Mouse (Mus musculus) heart, adult 8-10 months (tissue): ENCODE results near the gene Cd300c2. TPM values are rescaled to one million over a fixed set of nuclear protein-coding genes. Genes with fewer than 3 reads are reported as not detected.
"Not testable (repeated sequence)": the region's sequence is repeated elsewhere in the genome, so short reads cannot be mapped to it uniquely, and the experiment has no call there.

Experiments used
- DNase-seq: peaks from one replicate; pipeline ENCODE4 v3.0.0; 2022; ENCODE audit warnings: low spot score
- total RNA-seq, 4 experiments: library from RNA; stranded (reverse); gene quantifications; 2 replicates each; pipeline ENCODE4 v1.2.4; 2022

Cd300c2 gene
- 1 to 10 TPM; 1.1 to 1.6 (median 1.3) TPM for total RNA-seq

GRCm38 (mm10) chr11:115001474-115002040 lies at the start of gene Cd300c2:
TSS of gene Cd300c2 (minus strand) at chr11:115001880.
- no peak for DNase-seq

- no peak for DNase-seq
These were observed 47.7 kb upstream of the Cd300c2 start for GRCm38 (mm10) chr11:115049282-115049895.

DNA sequence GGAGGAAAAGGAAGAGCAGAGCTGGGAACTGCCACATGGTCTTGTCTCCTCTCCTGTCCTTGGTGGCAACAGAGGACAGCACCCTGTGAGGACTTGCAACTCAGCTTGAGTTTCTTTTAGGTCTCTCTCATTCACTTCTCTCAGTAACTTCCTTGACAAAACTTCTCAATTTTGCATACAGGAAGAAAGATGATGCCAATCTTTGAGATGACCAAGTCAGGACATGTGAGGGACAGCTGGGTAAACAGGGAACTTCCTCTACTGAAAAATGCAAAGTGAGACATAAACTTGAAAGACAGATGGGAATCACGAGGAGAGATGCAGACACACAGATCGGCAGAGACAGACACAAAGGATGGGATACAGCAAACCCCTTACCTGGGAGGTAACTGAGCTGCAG lies 46.6 kb upstream of the Cd300c2 start, which contains the start of gene Cd300ld3:
Gene Cd300ld3 (minus strand): TSS at position 151 of the 400 bp plus-strand sequence.
- no peak for DNase-seq

GRCm38 (mm10) chr11:115037669-115038068 lies 36.0 kb upstream of the Cd300c2 start, which contains the start of gene Cd300ld5:
TSS of gene Cd300ld5 (minus strand) at chr11:115037769.
- DNase-seq = not testable (repeated sequence)

DNA sequence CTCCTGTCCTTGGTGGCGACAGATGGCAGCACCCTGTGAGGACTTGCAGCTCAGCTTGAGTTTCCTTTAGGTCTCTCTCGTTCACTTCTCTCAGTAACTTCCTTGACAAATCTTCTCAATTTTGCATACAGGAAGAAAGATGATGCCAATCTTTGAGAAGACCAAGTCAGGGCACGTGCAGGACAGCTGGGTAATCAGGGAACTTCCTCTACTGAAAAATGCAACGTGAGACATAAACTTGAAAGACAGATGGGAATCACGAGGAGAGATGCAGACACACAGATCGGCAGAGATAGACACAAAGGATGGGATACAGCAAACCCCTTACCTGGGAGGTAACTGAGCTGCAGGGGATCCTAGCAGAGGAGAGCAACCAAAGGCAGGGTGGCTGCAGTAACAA lies 25.2 kb upstream of the Cd300c2 start, which contains the start of gene Cd300ld4:
Gene Cd300ld4 (minus strand): TSS at position 101 of the 400 bp plus-strand sequence.
- not testable (repeated sequence) for DNase-seq

DNA sequence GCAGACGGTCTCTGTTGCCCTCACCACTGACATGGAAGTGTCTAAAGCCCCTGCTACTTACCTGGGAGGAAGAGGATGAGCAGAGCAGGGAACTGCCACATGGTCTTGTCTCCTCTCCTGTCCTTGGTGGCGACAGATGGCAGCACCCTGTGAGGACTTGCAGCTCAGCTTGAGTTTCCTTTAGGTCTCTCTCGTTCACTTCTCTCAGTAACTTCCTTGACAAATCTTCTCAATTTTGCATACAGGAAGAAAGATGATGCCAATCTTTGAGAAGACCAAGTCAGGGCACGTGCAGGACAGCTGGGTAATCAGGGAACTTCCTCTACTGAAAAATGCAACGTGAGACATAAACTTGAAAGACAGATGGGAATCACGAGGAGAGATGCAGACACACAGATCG lies 14.4 kb upstream of the Cd300c2 start, which contains the start of gene Cd300ld2:
Gene Cd300ld2 (minus strand): TSS at position 101 of the 400 bp plus-strand sequence.
- DNase-seq = not testable (repeated sequence)

DNA sequence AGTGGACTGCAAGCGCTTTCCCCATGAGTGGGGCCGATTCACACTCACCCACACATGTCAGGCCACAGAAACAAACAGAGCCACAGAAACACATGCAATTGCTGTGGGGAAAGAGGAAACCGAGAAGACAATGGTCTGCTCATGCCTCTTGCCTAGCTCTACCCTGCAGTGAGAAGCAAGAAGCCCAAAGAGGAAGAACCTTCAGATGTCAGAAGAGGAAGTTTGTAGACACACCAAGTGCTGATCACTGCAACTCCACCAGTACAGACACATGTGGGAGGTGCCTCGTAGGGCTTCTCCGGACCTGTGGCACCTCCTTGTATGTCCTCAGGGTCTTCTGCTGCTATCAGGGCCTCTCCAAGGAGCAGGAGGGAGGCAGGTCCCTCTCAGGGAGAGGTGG lies 2.4 kb upstream of the Cd300c2 start:
- DNase-seq = peak; percentile 23

- no peak for DNase-seq
These were observed 11.9 kb downstream of the Cd300c2 start, which contains the start of gene Cd300ld for GRCm38 (mm10) chr11:114989793-114990192. TSS of gene Cd300ld (minus strand) at chr11:114989922.

- DNase-seq = no peak
These were observed 19.8 kb downstream of the Cd300c2 start for GRCm38 (mm10) chr11:114981866-114982265.

GRCm38 (mm10) chr11:114972726-114973125 lies 29.0 kb downstream of the Cd300c2 start:
- DNase-seq = no peak

- peak; percentile 21 for DNase-seq
These were observed 32.9 kb downstream of the Cd300c2 start, which contains the start of gene Cd300c for GRCm38 (mm10) chr11:114968752-114969207. TSS of gene Cd300c (minus strand) at chr11:114969157.

DNA sequence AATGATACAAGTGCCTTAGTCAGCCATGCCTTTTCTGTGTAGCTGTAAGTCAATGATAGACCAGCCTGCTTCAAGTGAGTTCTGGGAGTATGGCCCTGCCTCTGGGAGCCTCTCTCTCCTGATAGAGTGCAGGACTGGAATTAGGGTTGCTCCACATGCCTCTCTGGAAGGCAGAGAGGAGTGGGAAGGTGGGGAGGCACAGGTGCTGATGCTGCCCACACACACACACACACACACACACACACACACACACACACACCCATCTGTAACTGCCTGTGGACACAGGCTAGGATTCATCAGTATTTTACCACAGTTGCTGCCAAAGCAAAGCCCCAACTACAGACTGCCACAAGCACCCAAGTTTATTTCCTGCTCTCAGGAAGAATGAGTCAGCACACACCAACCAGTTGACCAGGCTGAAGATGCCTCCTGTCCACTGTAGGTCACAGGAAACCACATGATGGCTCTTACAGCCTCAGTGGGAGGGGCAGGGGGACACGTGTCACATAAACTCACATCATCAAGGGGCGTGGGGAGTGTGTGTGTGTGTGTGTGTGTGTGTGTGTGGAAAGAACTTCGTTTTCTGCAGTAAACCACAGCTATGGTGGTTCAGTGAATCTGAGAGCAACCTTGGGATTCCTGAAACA lies 36.4 kb downstream of the Cd300c2 start:
- peak; percentile 3 for DNase-seq

DNA sequence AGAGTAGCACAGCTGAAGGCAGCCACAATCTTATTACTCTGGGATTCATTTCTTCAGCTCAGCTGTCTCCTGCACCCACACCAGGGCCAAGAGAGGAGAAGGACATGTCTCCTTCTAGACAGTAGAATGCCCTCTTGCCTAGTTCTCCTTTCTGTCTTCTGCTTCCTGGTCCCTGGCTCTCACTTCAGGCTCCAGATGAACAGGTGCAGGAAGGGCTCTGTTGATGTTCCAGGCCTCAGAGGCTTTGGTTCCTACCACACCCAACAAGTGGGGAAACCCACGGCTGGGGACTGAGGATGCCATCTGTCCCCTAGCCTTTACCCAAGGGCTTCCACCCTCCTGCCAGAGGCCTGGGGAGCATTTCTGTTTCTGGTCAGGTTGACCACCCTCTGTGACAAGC lies 41.3 kb downstream of the Cd300c2 start:
- no peak for DNase-seq

Other genes with a start within 250 kb of the Cd300c2 start
- gene Kif19a, start 236.5 kb downstream of the Cd300c2 start, total RNA-seq = under 1 TPM; 0.25 to 0.80 (median 0.42) TPM
- gene Btbd17, start 205.9 kb downstream of the Cd300c2 start, total RNA-seq = not detected
- gene Gpr142, start 203.0 kb downstream of the Cd300c2 start, total RNA-seq = not detected
- gene Gprc5c, start 150.7 kb downstream of the Cd300c2 start, total RNA-seq = 1 to 10 TPM; 7.3 to 9.6 (median 9.1) TPM
- 1 to 10 TPM in 1 of 4 experiments, under 1 TPM in 3; 0.38 to 1.6 (median 0.86) TPM for gene Cd300a, start 111.8 kb downstream of the Cd300c2 start, total RNA-seq
- 1 to 10 TPM in 2 of 4 experiments, under 1 TPM in 2; 0.38 to 1.2 (median 0.73) TPM for gene Cd300lb, start 67.5 kb downstream of the Cd300c2 start, total RNA-seq
- not detected for gene Cd300c, start 32.7 kb downstream of the Cd300c2 start, total RNA-seq
- 1 to 10 TPM; 1.2 to 2.0 (median 1.5) TPM for gene Cd300ld, start 12.0 kb downstream of the Cd300c2 start, total RNA-seq
- not detected for gene Cd300ld2, start 14.3 kb upstream of the Cd300c2 start, total RNA-seq
- gene Cd300ld4, start 25.1 kb upstream of the Cd300c2 start, total RNA-seq = 1 to 10 TPM in 1 of 4 experiments, not detected in 3; 1.8 TPM
- 1 to 10 TPM; 1.6 to 5.8 (median 2.9) TPM for gene Cd300ld5, start 35.9 kb upstream of the Cd300c2 start, total RNA-seq
- gene Cd300ld3, start 46.5 kb upstream of the Cd300c2 start, total RNA-seq = 1 to 10 TPM; 4.6 to 9.1 (median 7.4) TPM
- gene Cd300e, start 60.3 kb upstream of the Cd300c2 start, total RNA-seq = under 1 TPM; 0.25 to 0.40 (median 0.32) TPM
- 1 to 10 TPM in 1 of 4 experiments, under 1 TPM in 3; 0.34 to 1.0 (median 0.63) TPM for gene Rab37, start 89.6 kb upstream of the Cd300c2 start, total RNA-seq
- gene Cd300lf, start 132.1 kb upstream of the Cd300c2 start, total RNA-seq = under 1 TPM in 3 of 4 experiments, not detected in 1; 0.13 to 0.89 (median 0.22) TPM
- 1 to 10 TPM; 7.3 to 8.5 (median 8.5) TPM for gene Slc9a3r1, start 161.5 kb upstream of the Cd300c2 start, total RNA-seq
- gene Tmem104, start 185.6 kb upstream of the Cd300c2 start, total RNA-seq = 10 to 100 TPM in 1 of 4 experiments, 1 to 10 TPM in 3; 8.7 to 10.9 (median 9.1) TPM
- gene Nat9, start 186.0 kb upstream of the Cd300c2 start, total RNA-seq = 10 to 100 TPM; 25.0 to 34.9 (median 25.9) TPM